Mouse (Mus musculus) ES-Bruce4 (cell line): ENCODE data around the gene Sema3c. TPM values are rescaled to one million over a fixed set of nuclear protein-coding genes. Genes with fewer than 3 reads are reported as not detected.

Experiments
- H3K27ac ChIP-seq: 2 replicates; pipeline ENCODE4 v1.5.1; 2012; ENCODE audit warnings: low read length, inconsistent platforms; ENCODE audit not compliant: insufficient read depth
- H3K27me3 ChIP-seq: 2 replicates; pipeline ENCODE4 v1.6.1; 2012; ENCODE audit warnings: mild to moderate bottlenecking, low read length, inconsistent platforms; ENCODE audit not compliant: control insufficient read depth, poor library complexity, insufficient read depth, severe bottlenecking
- H3K36me3 ChIP-seq: 2 replicates; pipeline ENCODE4 v1.6.1; 2012; ENCODE audit warnings: inconsistent platforms, mild to moderate bottlenecking, low read length, moderate library complexity; ENCODE audit not compliant: control insufficient read depth, poor library complexity, insufficient read depth, severe bottlenecking
- H3K4me1 ChIP-seq: one replicate; pipeline ENCODE4 v1.8.1; 2011; ENCODE audit warnings: low read length; ENCODE audit not compliant: control insufficient read depth, insufficient read depth
- H3K4me3 ChIP-seq: 2 replicates; pipeline ENCODE4 v1.5.1; 2011; ENCODE audit warnings: low read depth, mild to moderate bottlenecking, low read length
- H3K9ac ChIP-seq: 2 replicates; pipeline ENCODE4 v1.6.1; 2012; ENCODE audit warnings: low read depth, mild to moderate bottlenecking, inconsistent platforms; ENCODE audit not compliant: poor library complexity, severe bottlenecking
- H3K9me3 ChIP-seq: replicated peaks from 2 replicates; pipeline ENCODE4 v1.6.1; 2012; ENCODE audit warnings: mild to moderate bottlenecking, low read length, inconsistent platforms; ENCODE audit not compliant: control insufficient read depth, poor library complexity, insufficient read depth, severe bottlenecking
- CTCF ChIP-seq: IDR thresholded peaks from one replicate; pipeline ENCODE4 v1.8.1; 2011; ENCODE audit warnings: low read depth, low read length
- EP300 ChIP-seq: IDR thresholded peaks from 2 replicates; pipeline ENCODE4 v1.6.1; 2011; ENCODE audit warnings: low read depth, low read length; ENCODE audit not compliant: insufficient read depth
- POLR2A ChIP-seq: IDR thresholded peaks from one replicate; pipeline ENCODE4 v1.8.1; 2011; ENCODE audit warnings: low read length; ENCODE audit not compliant: insufficient read depth
- polyA plus RNA-seq: library from polyadenylated mRNA; stranded (reverse); fragments of >200 nt; gene quantifications from 2 replicates; pipeline ENCODE4 v1.2.4, GENCODE M21; 2011; ENCODE audit warnings: low read depth; ENCODE audit not compliant: missing spikeins, insufficient read depth, insufficient read length

The Sema3c gene
- polyA plus RNA-seq, 1 experiment = 11.4 TPM

DNA sequence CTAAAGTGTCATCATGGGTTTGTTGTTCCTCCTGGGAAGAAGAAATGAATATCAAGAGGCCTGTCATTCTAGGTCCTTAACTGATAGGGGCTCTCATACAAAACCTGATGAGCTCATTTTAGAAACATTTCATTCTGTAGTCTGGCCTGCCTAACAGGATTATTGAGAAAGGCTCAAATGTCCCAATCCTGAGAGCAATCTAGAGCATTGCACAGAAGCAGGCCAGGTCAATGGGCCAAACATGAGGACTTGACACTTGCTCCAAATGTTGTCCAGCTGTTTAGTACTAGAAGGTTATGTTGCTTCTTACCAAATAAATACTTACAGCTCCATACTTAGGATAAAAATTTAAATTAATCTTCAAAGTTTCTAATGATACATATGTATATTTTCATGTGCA, 97.3 kb downstream of the Sema3c start:
- Histone ChIP-seq H3K9me3 (no peaks in the 10 kb centered on the region), H3K9ac (no peak overlapping the region), H3K36me3 (no peaks in the 10 kb centered on the region), H3K27ac (no peak overlapping the region), H3K27me3 (no peaks in the 10 kb centered on the region), H3K4me3 (no peak overlapping the region), H3K4me1 (no peaks in the 10 kb centered on the region)
- TF ChIP-seq POLR2A = no peak
- TF ChIP-seq CTCF = no peak
- no peak for TF ChIP-seq EP300

DNA sequence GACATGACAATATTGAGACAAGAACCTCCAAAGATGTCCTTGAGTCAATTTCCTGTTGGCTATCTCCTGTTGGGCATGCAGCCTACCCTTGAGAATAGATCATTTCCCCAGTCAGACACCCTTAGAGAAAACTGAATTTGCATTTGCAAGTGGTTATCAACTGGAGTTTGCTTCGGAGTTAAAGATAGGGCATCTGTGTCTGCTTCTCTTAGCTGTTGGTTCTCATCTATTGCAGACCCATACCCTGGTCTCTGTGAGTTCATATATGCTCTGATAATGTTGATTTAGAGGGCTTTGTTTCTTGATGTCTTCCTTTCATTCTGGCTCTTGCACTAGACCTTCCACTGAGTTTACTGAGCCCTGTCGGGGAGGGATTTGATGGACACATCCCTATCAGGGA, 106.8 kb downstream of the Sema3c start:
- no peaks in the 10 kb centered on the region for H3K9me3 ChIP-seq
- no peaks in the 10 kb centered on the region for H3K4me1 ChIP-seq
- no peak overlapping the region for H3K9ac ChIP-seq
- no peak overlapping the region for H3K4me3 ChIP-seq
- H3K27me3 ChIP-seq = no peaks in the 10 kb centered on the region
- no peaks in the 10 kb centered on the region for H3K36me3 ChIP-seq
- no peak for TF ChIP-seq EP300
- TF ChIP-seq POLR2A = no peak
- TF ChIP-seq CTCF = no peak
- no peak overlapping the region for H3K27ac ChIP-seq

DNA sequence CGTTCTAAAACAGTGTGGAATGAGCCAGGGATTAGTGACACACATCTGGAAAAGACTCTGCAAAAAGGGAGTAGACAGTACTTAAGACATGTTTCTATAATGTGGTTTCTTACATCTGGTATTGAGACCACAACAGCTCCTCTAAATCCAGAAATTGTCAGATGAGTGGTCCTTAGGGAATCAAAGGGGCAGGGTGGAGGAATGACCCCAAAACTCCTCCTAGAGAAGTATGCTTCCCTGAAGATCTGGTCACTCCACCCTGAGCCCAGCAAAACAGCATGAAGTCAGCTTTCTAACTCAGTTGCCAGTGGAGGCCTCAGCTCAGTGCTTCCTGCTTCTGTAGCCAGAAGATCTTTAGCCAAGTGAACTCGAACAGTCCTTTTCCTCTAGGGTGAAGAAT, 115.0 kb downstream of the Sema3c start:
- no peak overlapping the region for H3K9ac ChIP-seq
- no peaks in the 10 kb centered on the region for H3K36me3 ChIP-seq
- no peaks in the 10 kb centered on the region for H3K9me3 ChIP-seq
- no peaks in the 10 kb centered on the region for H3K27me3 ChIP-seq
- H3K27ac ChIP-seq = no peak overlapping the region
- H3K4me1 ChIP-seq = no peaks in the 10 kb centered on the region
- H3K4me3 ChIP-seq = no peak overlapping the region
- no peak for TF ChIP-seq CTCF
- no peak for TF ChIP-seq EP300
- no peak for TF ChIP-seq POLR2A

GRCm38 (mm10) chr5:17689604-17690003, 115.5 kb downstream of the Sema3c start:
- Histone ChIP-seq H3K4me1 (no peaks in the 10 kb centered on the region), H3K27ac (no peak overlapping the region), H3K4me3 (no peak overlapping the region), H3K36me3 (no peaks in the 10 kb centered on the region), H3K27me3 (no peaks in the 10 kb centered on the region), H3K9ac (no peak overlapping the region), H3K9me3 (no peaks in the 10 kb centered on the region)
- TF ChIP-seq CTCF = no peak

DNA sequence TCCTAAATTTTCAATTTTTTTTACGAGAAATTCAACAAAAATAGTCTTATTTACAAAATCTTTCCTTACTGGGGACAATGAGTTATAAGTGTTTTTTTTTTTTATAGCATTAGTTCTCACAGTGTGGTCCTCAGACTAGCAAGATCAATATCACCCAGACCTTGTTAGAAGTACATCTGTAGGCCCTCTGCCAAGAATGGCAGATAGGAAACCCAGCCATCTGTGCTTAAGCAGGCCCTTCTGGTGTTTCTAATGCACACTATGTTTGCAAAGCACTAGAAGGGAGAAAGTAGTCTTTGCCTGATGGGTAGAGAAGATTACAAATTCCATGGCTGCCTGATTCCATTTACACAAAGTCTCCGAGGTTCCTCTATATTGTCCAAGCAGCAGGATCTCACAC, 121.3 kb downstream of the Sema3c start:
- TF ChIP-seq POLR2A (no peak), CTCF (no peak), EP300 (no peak)
- Histone ChIP-seq H3K27ac (no peak overlapping the region), H3K27me3 (no peaks in the 10 kb centered on the region), H3K9me3 (no peaks in the 10 kb centered on the region), H3K9ac (no peak overlapping the region), H3K4me1 (no peaks in the 10 kb centered on the region), H3K36me3 (no peaks in the 10 kb centered on the region), H3K4me3 (no peak overlapping the region)

DNA sequence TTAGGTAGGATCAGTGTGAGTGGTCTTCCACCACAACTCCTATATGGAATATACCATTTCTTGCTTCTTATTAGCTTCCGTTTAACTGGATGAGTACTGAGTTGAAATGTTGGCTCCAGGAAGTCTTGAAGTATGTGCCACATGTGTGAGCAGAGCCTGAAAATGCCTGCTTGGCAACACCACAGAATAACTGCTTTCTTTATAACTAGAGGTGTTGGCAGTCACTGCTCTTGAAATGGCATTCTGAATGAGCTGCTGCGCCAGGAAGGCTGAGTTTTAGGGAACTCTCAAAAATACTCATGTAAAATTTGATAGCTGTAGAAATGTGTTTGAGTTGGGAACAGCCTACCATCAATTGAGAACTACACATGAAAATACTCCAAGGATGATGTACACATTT, 124.8 kb downstream of the Sema3c start:
- Histone ChIP-seq H3K36me3 (no peaks in the 10 kb centered on the region), H3K27me3 (no peaks in the 10 kb centered on the region), H3K9me3 (no peaks in the 10 kb centered on the region), H3K4me1 (no peaks in the 10 kb centered on the region), H3K4me3 (no peak overlapping the region), H3K27ac (no peak overlapping the region), H3K9ac (no peak overlapping the region)
- TF ChIP-seq CTCF (no peak), EP300 (no peak), POLR2A (no peak)
